1 mouse cellular context compared by ENCODE assay signal in the genomic region with DNA sequence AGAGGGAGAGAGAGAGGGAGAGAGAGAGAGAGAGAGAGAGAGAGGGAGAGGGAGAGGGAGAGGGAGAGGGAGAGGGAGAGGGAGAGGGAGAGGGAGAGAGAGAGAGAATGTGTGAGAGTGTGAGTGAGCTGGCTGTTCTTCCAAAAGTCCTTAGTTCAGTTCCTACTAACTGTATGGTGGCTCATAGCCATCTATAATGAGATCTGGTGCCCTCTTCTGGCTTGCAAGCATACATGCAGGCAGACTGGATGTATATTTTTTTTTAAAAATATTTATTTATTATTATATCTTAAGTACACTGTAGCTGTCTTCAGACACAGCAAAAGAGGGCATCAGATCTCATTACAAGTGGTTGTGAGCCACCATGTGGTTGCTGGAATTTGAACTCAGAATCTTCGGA.
A peak's percentile ranks its signal among the peaks of the same experiment; 100 is the strongest.
TF ChIP-seq lines count a peak whose summit lies in the region.

No protein-coding gene starts in this region.

TF ChIP-seq in CH12.LX, 34 proteins besides CTCF, POLR2A, EP300 and RAD21:
- TF ChIP-seq SMC3 (IDR thresholded peaks at IDR 0.05; ENCODE audit: low read depth, low read length): peak; percentile 59
- peak; percentile 11; the same call in 1 of the 2 replicates for TF ChIP-seq ZC3H11A (IDR thresholded peaks at IDR 0.05; ENCODE audit: low read depth, low read length)
- TF ChIP-seq ZNF384 (IDR thresholded peaks at IDR 0.05; ENCODE audit: low read depth, low read length): peak; percentile 84
